Mouse (Mus musculus): Measurements from ENCODE around the gene Rwdd2a.

- TF ChIP-seq CTCF (conservative IDR thresholded peaks at IDR 0.05; ENCODE audit: insufficient read depth, insufficient read length, low read depth, low read length) (no peak), POLR2A (IDR thresholded peaks at IDR 0.05; ENCODE audit: low read depth, low read length) (no peak)
Observed at GRCm38 (mm10) chr9:86549637-86550162, 22.1 kb upstream of the Rwdd2a start.
